Mouse (Mus musculus) gastrocnemius, postnatal 25 days (tissue): ENCODE measurements at regions not wholly inside any gene's neighbourhood (a gene's known extent, or its start where the extent isn't known, plus 50 kb on each side); places are given as distances from the start of the nearest gene placed in this dataset.
A peak's percentile ranks its signal among the peaks of the same experiment; 100 is the strongest.

Experiments used
- DNase-seq: peaks from one replicate; pipeline ENCODE4 v3.0.0; 2022

GRCm38 (mm10) chr3:146337429-146337828 lies 67.0 kb upstream of the Ssx2ip start:
- no peak for DNase-seq

GRCm38 (mm10) chr3:146337861-146338281 lies 66.6 kb upstream of the Ssx2ip start:
- DNase-seq, result no peak

- DNase-seq, result no peak
Measured at GRCm38 (mm10) chr3:146338445-146338844, 66.0 kb upstream of the Ssx2ip start.

- no peak for DNase-seq
Measured at GRCm38 (mm10) chr3:146340316-146341055, 64.0 kb upstream of the Ssx2ip start.

- DNase-seq, result no peak
Measured at GRCm38 (mm10) chr3:146341652-146342340, 62.6 kb upstream of the Ssx2ip start.

- no peak for DNase-seq
Measured at GRCm38 (mm10) chr3:146342727-146343126, 61.7 kb upstream of the Ssx2ip start.

GRCm38 (mm10) chr3:146343649-146344401 lies 60.6 kb upstream of the Ssx2ip start:
- no peak for DNase-seq

- no peak for DNase-seq
Measured at GRCm38 (mm10) chr3:146344402-146345025, 59.9 kb upstream of the Ssx2ip start.

GRCm38 (mm10) chr3:146345308-146345780 lies 59.1 kb upstream of the Ssx2ip start:
- DNase-seq, result peak; percentile 42

GRCm38 (mm10) chr3:146345946-146346345 lies 58.5 kb upstream of the Ssx2ip start:
- no peak for DNase-seq

- no peak for DNase-seq
Measured at GRCm38 (mm10) chr3:146347311-146347710, 57.1 kb upstream of the Ssx2ip start.

- DNase-seq, result no peak
Measured at GRCm38 (mm10) chr3:146348921-146349320, 55.5 kb upstream of the Ssx2ip start.

- no peak for DNase-seq
Measured at GRCm38 (mm10) chr3:146349393-146349792, 55.0 kb upstream of the Ssx2ip start.

- no peak for DNase-seq
Measured at GRCm38 (mm10) chr3:146350126-146350525, 54.3 kb upstream of the Ssx2ip start.

- no peak for DNase-seq
Measured at GRCm38 (mm10) chr3:146351468-146351867, 53.0 kb upstream of the Ssx2ip start.

- DNase-seq, result no peak
Measured at GRCm38 (mm10) chr3:146352187-146352586, 52.3 kb upstream of the Ssx2ip start.

GRCm38 (mm10) chr3:146353961-146354360 lies 50.5 kb upstream of the Ssx2ip start:
- DNase-seq, result no peak
